10 mouse cellular contexts compared by ENCODE assay signal in genomic region chr10:61751534-61752219, GRCm38 (mm10). TPM values are rescaled to one million over a fixed set of nuclear protein-coding genes. Genes with fewer than 3 reads are reported as not detected.
A peak's percentile ranks its signal among the peaks of the same experiment; 100 is the strongest.
DNase-seq lines count a peak whose midpoint lies in the region; ATAC-seq and TF ChIP-seq lines count a peak whose summit lies in the region.
"Had no signal": no experiment of that assay in that cellular context is flagged by ENCODE, and none has a peak within 500 bp of the region (broad histone marks: within the 10 kb centered on the region; RNA-seq: fewer than 3 reads in every experiment).

No protein-coding gene starts in this region.

- no peaks in the 10 kb centered on the region for H3K27me3 ChIP-seq in heart, embryonic 16.5 days (ENCODE audit: control insufficient read depth, insufficient read depth, low read length)

- intact Hi-C loops in gastrocnemius, adult 2 months (cut with DNase I), result no loop called here

- DNase-seq in heart, adult 8-10 months (ENCODE audit: low spot score), result no peak
- DNase-seq in adrenal gland, adult 18-20 months (ENCODE audit: low spot score in 2 of 2), result peak; percentile 40 to 42
- peak; percentile 90 for DNase-seq in kidney, adult 9 months
- peak; percentile 18 for DNase-seq in lung, postnatal 25 days (ENCODE audit: low spot score)
- DNase-seq in cerebellum, adult 9-11 months, result no peak
- DNase-seq in thymus, postnatal 14 days, result no peak
- no peak for DNase-seq in gastrocnemius, adult 2 months

- peak overlapping the region; percentile 75 for H3K27ac ChIP-seq in heart, embryonic 16.5 days (ENCODE audit: low read length)
- H3K27ac ChIP-seq in gastrocnemius, adult 2 months, result no peak overlapping the region

- ATAC-seq in heart, embryonic 16.5 days (replicated peaks; ENCODE audit: extremely low read depth, insufficient read depth, low FRiP score), result peak; percentile 58
- ATAC-seq: inflammation-experienced regulatory T-cells, adult 6 months had no signal

- H3K9ac ChIP-seq in heart, embryonic 16.5 days (ENCODE audit: low read length), result no peak overlapping the region

- H3K4me3 ChIP-seq in heart, embryonic 16.5 days (ENCODE audit: low read length), result no peak overlapping the region
- H3K4me3 ChIP-seq in gastrocnemius, adult 2 months, result no peak overlapping the region

- no peak overlapping the region for H3K4me2 ChIP-seq in heart, embryonic 16.5 days (ENCODE audit: low read depth, low read length)

- peaks cover under 1% of the 10 kb centered on the region; the same call in 1 of the 2 replicates for H3K4me1 ChIP-seq in heart, embryonic 16.5 days (ENCODE audit: control insufficient read depth, insufficient read depth, low read length)

- no peaks in the 10 kb centered on the region for H3K9me3 ChIP-seq in heart, embryonic 16.5 days (replicated peaks; ENCODE audit: control insufficient read depth, low read length)

- 55% methylated on average over 20 of the region's 20 CpGs for WGBS in heart, embryonic 16.5 days

- TF ChIP-seq CTCF in gastrocnemius, adult 2 months (IDR thresholded peaks at IDR 0.05), result no peak

- peaks cover 22% of the 10 kb centered on the region for H3K36me3 ChIP-seq in heart, embryonic 16.5 days (ENCODE audit: control insufficient read depth, insufficient read depth)

RNA-seq across cellular contexts. Expression of gene H2afy2, which starts 32.3 kb away (rescaled TPM):
- 44.2 and 44.5 TPM in 2 replicates for polyA plus RNA-seq in heart, embryonic 16.5 days (2015; fragmentation: Nextera tagmentation; extraction: Ambion mirVana)
- 1 to 10 TPM; 3.7 to 5.2 (median 4.6) TPM for total RNA-seq in heart, adult 8-10 months (2022)
- total RNA-seq in adrenal gland, adult 18-20 months (2021), result 1 to 10 TPM; 6.9 to 7.4 TPM
- total RNA-seq in gastrocnemius, adult 2 months (2021), result 1 to 10 TPM in 1 of 2 experiments, under 1 TPM in 1; 0.36 to 1.1 TPM
- total RNA-seq: CH12.LX had no signal
- polyA plus RNA-seq: inflammation-experienced regulatory T-cells, adult 6 months had no signal

RNA-seq across cellular contexts. Expression of gene Aifm2, which starts 36.6 kb away (rescaled TPM):
- polyA plus RNA-seq in heart, embryonic 16.5 days (2015; fragmentation: Nextera tagmentation; extraction: Ambion mirVana), result 26.0 and 27.1 TPM in 2 replicates
- total RNA-seq in heart, adult 8-10 months (2022), result 10 to 100 TPM; 21.1 to 29.9 (median 25.6) TPM
- total RNA-seq in adrenal gland, adult 18-20 months (2021), result 100 to 1,000 TPM; 238 to 400 TPM
- 10 to 100 TPM; 13.9 to 19.7 TPM for total RNA-seq in gastrocnemius, adult 2 months (2021)

RNA-seq across cellular contexts. Expression of gene Tysnd1, which starts 56.4 kb away (rescaled TPM):
- 20.9 and 22.8 TPM in 2 replicates for polyA plus RNA-seq in heart, embryonic 16.5 days (2015; fragmentation: Nextera tagmentation; extraction: Ambion mirVana)
- 10 to 100 TPM; 21.8 to 24.1 (median 23.6) TPM for total RNA-seq in heart, adult 8-10 months (2022)
- 100 to 1,000 TPM in 1 of 2 experiments, 10 to 100 TPM in 1; 82.4 to 130 TPM for total RNA-seq in adrenal gland, adult 18-20 months (2021)
- total RNA-seq in gastrocnemius, adult 2 months (2021), result 10 to 100 TPM; 12.3 to 14.4 TPM

Comparison
In these comparisons a context has a peak if more than half of its experiments do, and no peak if none do; other contexts are left out.
1. DNase-seq: peak in adrenal gland, adult 18-20 months (2 of 2), kidney, adult 9 months (single experiment) and lung, postnatal 25 days (single experiment); none in heart, adult 8-10 months (single experiment), cerebellum, adult 9-11 months (single experiment), thymus, postnatal 14 days (single experiment) and gastrocnemius, adult 2 months (single experiment).
2. RNA of gene Aifm2, which starts 36.6 kb away (total RNA-seq): 238 to 400 TPM in adrenal gland, adult 18-20 months; 21.1 to 29.9 TPM in heart, adult 8-10 months and 13.9 to 19.7 TPM in gastrocnemius, adult 2 months; every median in the first group is over 4 times any median in the second.